Mouse (Mus musculus) Muller cell, postnatal 12 days (primary cell): Measurements from ENCODE around the gene Ngef.
A peak's percentile ranks its signal among the peaks of the same experiment; 100 is the strongest.
"Not testable (repeated sequence)": the region's sequence is repeated elsewhere in the genome, so short reads cannot be mapped to it uniquely, and the experiment has no call there.

Experiments
- DNase-seq: peaks from one replicate; pipeline ENCODE4 v3.0.0-alpha.2; 2015; ENCODE audit errors: inconsistent ontology term

Ngef gene

GRCm38 (mm10) chr1:87475076-87475895 is 98.4 kb downstream of the Ngef start:
- no peak for DNase-seq

- DNase-seq = no peak
Observed at GRCm38 (mm10) chr1:87472576-87472975, 101.1 kb downstream of the Ngef start.

- no peak for DNase-seq
Observed at GRCm38 (mm10) chr1:87471914-87472313, 101.8 kb downstream of the Ngef start.

DNA sequence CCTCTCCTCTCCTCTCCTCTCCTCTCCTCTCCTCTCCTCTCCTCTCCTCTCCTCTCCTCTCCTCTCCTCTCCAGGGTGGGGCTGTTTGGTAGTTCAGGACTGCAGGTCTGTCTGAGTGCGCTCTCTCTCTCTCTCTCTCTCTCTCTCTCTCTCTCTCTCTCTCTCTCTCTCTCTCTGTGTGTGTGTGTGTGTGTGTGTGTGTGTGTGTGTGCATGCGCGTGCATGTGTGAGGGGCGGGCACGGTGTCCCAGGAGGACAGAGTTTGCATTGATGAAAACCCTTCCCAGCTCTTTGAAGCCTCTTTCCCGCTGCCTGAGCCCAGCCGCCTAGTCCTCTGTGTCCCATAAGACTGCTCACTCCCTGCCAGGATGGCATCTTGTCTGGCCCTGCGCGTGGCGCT is 103.7 kb downstream of the Ngef start, which contains the start of gene Snorc:
TSS of gene Snorc (plus strand) at position 301 of the 400 bp plus-strand sequence.
- DNase-seq = not testable (repeated sequence)

GRCm38 (mm10) chr1:87468321-87468720 is 105.3 kb downstream of the Ngef start:
- DNase-seq = peak; percentile 26

- no peak for DNase-seq
Observed at GRCm38 (mm10) chr1:87467469-87467868, 106.2 kb downstream of the Ngef start.

DNA sequence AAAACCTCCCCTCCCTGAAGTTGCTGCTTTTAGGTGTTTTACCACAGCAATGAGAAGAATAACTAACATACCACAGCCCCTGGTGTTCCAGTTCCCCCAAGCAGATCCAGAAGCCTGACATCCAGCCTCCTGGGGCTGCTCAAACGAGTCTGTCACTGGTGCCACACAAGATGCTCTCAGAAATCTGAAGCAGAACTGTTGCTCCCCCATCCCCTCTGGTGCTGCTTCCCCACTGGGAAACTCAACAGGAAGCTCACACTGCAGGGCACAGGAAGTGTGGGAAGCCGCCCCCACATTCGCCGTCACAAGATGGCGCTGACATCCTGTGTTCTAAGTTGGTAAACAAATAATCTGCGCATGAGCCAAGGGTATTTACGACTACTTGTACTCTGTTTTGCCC is 113.8 kb downstream of the Ngef start:
- DNase-seq = not testable (repeated sequence)

DNA sequence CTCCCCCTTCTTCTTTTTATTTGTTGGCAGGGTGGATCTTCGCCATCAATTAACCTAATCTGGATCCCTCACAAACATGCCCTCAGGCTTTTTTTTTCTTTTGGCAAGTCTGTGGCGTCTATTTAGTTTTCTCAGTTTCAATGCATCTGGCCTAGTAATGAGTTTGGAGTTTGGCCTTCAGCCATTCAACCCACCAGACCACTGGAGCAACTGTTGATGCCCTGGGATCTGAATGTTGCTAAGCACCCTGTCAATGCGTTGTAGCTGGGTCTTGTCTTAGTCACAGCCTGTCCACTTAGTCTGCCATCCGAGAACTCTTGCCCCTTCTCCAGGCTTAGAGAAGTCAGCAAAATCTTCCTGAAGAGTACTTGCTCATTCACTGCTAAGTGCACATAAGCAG is 115.6 kb downstream of the Ngef start:
- peak; percentile 70 for DNase-seq

DNA sequence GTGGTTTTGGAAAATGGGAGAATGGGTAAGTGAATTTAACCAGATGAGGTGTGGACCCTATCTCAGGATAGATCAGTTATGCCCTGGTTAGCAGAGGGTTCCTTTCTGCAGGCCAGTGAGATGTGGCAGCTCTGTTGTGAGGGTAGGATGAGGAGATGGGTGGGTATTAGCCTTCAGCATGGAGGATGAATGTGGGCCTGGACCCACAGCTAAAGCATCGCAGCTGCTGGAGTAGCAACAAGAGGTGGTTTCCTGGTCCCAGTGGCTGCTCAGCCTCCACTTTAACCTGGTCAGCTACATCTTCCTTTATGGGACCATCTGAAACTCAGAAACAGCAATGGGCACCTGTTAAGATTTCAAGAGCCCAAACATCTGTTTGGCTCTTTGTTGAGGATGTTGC is 117.2 kb downstream of the Ngef start:
- DNase-seq = no peak

DNA sequence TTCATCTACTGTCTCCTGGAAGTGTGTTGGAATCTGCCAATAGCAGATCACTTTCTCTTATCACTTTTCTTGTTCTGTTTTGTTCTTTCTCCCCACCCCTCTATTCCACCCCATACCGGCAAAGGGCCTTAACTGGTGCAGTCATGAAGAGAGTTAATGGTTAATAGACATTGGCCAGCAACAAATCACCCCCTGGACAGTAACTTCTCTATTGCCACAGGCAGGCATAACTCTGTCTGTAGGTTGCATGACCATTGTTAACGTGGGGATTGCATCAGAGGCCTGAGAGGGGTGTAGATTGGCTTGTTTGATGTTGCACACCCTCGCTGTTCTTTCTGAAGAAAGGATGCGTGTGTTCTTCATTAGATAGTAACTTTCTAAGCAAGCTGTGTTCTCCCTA is 124.2 kb downstream of the Ngef start:
- no peak for DNase-seq

GRCm38 (mm10) chr1:87447183-87448104 is 126.2 kb downstream of the Ngef start:
- DNase-seq = peak; percentile 32

- DNase-seq = no peak
Observed at GRCm38 (mm10) chr1:87436583-87436982, 137.1 kb downstream of the Ngef start.

- no peak for DNase-seq
Observed at GRCm38 (mm10) chr1:87435125-87435524, 138.5 kb downstream of the Ngef start.
